Mouse (Mus musculus) CD8-positive naive resting alpha-beta T cell, adult 2 months (primary cell): ENCODE data around the gene Dock8.

Experiments
- DNase-seq, 2 experiments: peaks; one replicate each; pipeline ENCODE4 v3.0.0; 2022; ENCODE audit warnings: low read depth in 2 of 2, low spot score in 2 of 2

Dock8 gene

GRCm38 (mm10) chr19:25247858-25248552 lies 248.7 kb downstream of the Dock8 start:
- DNase-seq = no peak

- DNase-seq = no peak
Observed at GRCm38 (mm10) chr19:25249230-25249629, 249.9 kb downstream of the Dock8 start.

- no peak for DNase-seq
Observed at GRCm38 (mm10) chr19:25251610-25252140, 252.3 kb downstream of the Dock8 start.
